Mouse (Mus musculus) olfactory bulb, adult 2 months (tissue): ENCODE results near the gene Tecpr2.

ENCODE experiments used
- CTCF ChIP-seq: fragments of 200-500 bp; IDR thresholded peaks from 2 replicates; pipeline ENCODE4 v1.5.1; 2012; ENCODE audit warnings: low read depth, mild to moderate bottlenecking, low read length, moderate library complexity; ENCODE audit not compliant: insufficient read depth
- POLR2A ChIP-seq: fragments of 200-500 bp; IDR thresholded peaks from 2 replicates; pipeline ENCODE4 v1.6.1; 2012; ENCODE audit warnings: mild to moderate bottlenecking, low read depth, low read length, moderate library complexity; ENCODE audit not compliant: insufficient read depth

DNA sequence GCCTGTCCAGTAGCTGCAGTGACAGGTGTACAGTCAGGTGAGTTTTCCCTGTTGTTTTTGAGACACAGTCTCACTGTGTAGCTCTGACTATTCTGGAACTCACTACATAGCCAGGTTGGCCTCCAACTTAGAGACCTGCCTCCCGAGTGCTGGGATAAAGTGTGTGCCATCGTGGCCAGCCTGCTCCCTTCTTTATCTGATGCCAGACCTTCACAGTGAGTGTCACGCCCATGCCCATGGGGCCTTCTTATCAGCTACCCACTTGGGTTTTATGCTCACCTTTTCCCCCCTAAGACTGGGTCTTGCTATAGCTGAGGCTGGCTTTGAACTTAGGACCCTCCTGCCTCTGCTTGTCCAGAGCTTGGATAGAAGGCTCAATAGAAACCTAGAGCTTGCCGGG, 19.0 kb upstream of the Tecpr2 start:
- TF ChIP-seq POLR2A (no peak), CTCF (no peak)
